Mouse (Mus musculus) inflammation-experienced regulatory T-cells, adult 6 months (primary cell): Measurements from ENCODE around the gene D5Ertd579e. TPM values are rescaled to one million over a fixed set of nuclear protein-coding genes. Genes with fewer than 3 reads are reported as not detected.
A peak's percentile ranks its signal among the peaks of the same experiment; 100 is the strongest.
"Not testable (repeated sequence)": the region's sequence is repeated elsewhere in the genome, so short reads cannot be mapped to it uniquely, and the experiment has no call there.

Source experiments
- ATAC-seq: one replicate; pipeline ENCODE4 v1.8.0; 2017
- polyA plus RNA-seq, 3 experiments: library from polyadenylated mRNA; unstranded; fragments of 100-300 nt; shearing (Covaris generic); gene quantifications; one replicate each; pipeline ENCODE4 v1.2.1; 2017

The D5Ertd579e gene
- polyA plus RNA-seq, 3 experiments from 2014 or later: 18.2 to 32.6 (median 28.6) TPM

DNA sequence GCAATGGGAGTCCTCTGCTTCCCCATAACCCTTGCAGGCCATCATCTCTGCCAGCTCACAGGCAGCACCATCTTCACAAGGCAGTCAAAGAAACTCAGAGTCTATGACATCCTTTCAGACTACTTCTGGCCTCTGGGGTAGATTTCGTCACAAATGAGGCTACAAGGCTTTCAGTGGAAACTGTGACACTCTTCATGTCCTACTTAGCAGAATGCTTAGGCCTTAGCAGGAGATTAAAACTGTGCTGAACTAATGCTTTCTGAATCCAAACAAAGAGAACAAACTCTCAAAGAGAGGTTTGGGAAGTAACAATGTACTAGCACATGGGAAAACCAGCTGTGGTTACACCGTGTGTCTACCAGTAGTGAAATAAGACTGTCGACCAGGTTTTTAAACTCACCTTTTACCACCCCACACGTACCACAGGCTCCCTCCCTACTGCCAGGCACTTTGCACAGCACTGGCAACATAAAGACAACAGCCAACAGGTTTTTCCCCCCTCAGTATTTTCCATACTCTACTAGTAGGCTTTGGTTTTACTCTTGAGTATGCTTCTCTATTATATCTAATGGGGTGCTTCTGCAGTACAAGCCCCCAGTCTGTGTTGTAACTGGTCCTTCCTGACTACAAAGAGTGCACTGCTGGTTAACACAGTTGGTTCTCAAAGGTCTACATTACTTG lies 15.8 kb downstream of the D5Ertd579e start:
- ATAC-seq: peak; percentile 83

DNA sequence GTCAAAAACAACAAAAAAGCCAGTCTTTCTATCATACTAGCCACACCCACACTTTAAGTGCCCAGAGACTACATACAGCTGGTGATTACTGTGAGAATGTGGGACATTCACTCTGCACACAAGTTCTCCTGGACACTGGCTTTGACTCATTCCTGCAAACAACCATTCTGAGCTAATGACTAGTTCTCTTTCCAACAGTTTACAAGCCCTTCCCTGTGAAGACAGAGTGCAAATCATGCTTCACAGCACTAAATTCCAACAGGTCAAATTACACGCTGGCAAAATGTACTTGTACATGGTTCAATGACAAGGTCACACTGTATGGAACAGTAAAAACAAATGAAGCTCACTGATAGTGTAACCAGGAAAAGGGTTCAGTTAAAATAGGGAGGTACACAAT lies 17.0 kb downstream of the D5Ertd579e start:
- ATAC-seq: no peak

DNA sequence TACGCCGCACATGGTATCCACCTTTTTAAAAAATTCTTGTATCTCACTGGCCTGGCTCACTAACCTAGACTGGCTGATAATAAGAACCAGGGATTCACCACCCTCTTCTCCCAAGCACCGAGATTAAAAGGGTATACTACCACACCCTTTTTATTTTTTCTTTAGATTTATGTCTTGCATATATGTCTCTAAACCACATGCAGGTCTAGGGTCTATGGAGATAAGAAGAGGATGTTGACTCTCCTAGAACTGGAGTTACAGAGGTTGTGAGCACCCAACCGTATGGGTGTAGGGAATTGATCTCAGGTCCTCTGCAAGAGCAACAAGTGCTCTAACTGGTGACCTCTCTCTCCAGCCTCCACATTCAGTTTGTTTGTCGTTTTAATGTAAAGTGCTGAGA lies 17.9 kb downstream of the D5Ertd579e start:
- ATAC-seq: no peak

GRCm38 (mm10) chr5:36675466-36675865 lies 20.4 kb downstream of the D5Ertd579e start:
- no peak for ATAC-seq

- ATAC-seq: no peak
Measured at GRCm38 (mm10) chr5:36674658-36675433, 21.0 kb downstream of the D5Ertd579e start.

DNA sequence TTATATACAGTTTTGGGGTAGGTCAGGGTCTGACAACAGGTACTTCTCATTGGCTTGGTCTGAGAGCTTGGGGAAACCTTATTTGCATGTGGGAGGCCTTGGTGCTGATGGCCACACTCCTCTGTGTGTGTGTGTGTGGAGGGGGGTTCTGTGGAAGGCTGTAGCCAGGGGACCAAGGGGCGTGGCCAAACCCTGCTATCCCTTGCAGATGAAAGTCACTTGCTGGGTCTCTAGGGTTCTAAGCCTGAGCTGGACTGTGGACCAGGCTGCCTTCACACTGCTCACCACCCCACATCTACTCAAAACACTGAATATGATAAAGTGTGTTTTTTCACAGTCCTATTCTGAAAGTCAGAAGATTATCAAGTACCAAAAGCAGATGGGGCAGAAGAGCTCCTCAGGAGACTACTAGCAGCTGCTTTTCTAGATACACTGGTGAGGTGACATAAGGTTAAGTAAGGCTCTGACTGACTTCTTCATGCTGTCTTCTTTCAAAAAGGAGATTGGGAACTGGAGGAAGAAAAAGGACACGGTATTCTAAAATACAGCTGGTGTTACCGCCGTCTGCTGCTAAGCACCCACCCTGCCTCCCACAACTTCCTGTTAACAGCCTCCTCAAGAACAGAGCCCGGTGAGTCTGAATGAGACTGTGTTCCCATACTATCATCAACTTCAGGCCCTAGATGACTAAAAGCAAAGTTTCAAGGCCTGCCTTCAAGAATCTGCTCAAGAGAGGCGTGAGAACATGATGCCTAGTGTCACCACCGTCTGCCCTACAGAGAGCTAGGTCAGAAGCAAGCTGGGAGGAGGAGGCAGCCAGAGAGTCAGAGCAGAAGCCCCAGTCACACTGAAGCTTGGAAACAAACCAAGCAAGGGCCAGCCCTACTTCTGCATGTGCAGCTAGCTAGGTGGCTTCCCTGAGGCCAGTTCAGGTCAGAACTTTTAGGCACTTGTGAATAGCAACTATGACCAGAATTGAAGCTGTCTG lies 26.5 kb downstream of the D5Ertd579e start:
- peak; percentile 79 for ATAC-seq

GRCm38 (mm10) chr5:36668572-36668971 lies 27.3 kb downstream of the D5Ertd579e start:
- peak; percentile 25 for ATAC-seq

GRCm38 (mm10) chr5:36667986-36668385 lies 27.8 kb downstream of the D5Ertd579e start:
- ATAC-seq: not testable (repeated sequence)

- ATAC-seq: no peak
Measured at GRCm38 (mm10) chr5:36667165-36667564, 28.7 kb downstream of the D5Ertd579e start.

DNA sequence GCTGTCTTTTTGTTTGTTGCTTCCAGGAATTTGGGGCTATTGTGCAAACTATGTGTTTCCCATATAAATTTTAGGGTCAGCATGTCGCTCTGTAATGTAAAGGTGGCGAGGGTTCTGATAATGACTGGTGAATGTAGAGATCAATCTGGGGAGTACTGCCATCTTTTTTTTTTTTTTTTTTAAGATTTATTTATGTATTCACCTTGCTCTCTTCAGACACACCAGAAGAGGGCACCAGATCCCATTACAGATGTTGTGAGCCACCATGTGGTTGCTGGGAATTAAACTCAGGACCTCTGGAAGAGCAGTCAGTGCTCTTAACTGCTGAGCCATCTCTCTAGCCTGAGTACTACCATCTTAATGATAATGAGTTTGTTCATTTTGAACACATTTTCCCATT lies 29.1 kb downstream of the D5Ertd579e start:
- not testable (repeated sequence) for ATAC-seq

GRCm38 (mm10) chr5:36663329-36663728 lies 32.5 kb downstream of the D5Ertd579e start:
- no peak for ATAC-seq

- not testable (repeated sequence) for ATAC-seq
Measured at GRCm38 (mm10) chr5:36660977-36661760, 34.7 kb downstream of the D5Ertd579e start.

- ATAC-seq: no peak
Measured at GRCm38 (mm10) chr5:36625612-36626011, 70.2 kb downstream of the D5Ertd579e start.

DNA sequence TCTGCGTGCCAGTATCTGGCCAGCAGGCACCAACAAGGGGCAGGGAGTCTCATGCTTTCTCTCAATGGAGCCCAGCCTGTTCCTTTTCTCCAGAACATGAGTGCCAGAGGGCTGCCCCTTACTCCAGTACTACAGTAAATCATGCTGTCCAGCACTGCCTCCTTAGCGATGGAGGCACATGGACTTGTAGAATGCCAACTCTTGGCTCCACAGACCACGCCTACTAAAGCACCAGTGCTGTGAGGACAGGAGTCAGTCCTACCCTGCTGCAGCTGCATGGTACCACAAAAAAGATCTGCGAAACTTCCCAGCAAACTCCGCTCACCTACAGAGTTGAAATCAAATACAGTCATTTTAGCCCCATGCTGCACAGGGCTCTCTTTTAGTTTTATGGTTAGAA lies 72.2 kb downstream of the D5Ertd579e start:
- ATAC-seq: no peak

DNA sequence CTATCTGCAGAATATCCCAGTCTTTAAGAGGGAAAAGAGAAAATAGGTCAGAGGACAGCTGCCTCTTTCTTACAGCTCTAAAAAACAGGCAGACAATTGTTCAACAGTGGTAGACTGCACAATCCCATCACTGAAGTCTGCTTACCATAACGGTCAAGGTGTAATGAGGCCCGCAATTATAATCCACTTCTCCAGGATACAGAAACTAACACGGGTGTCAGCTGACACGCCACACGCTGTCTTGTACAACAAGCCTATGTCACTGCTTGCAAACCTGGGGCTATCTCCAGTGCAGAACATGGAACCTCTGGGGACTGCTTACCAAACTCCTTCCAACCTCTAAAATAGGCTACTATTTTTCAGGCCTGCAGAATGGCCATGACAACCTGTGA lies 74.8 kb downstream of the D5Ertd579e start:
- no peak for ATAC-seq

- ATAC-seq: no peak
Measured at GRCm38 (mm10) chr5:36620409-36621057, 75.3 kb downstream of the D5Ertd579e start.

DNA sequence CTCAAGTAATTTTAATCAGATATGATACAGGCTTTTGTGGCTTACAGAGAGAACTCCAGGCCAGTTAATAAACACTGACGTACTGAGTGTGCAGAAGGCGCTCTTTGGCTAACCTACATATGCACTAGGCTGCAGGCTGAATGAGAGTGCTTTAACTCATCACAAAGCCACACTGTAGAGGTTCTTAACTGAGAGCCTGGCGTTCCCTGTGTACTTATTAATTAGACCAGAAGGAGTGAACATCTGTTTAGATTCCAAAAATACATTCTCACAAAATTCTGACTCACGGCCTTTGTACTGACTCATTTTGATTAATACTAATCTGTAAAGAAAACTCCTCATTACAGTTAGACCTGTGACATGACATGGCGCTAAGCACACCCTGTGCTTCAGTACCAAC lies 76.9 kb downstream of the D5Ertd579e start:
- no peak for ATAC-seq

DNA sequence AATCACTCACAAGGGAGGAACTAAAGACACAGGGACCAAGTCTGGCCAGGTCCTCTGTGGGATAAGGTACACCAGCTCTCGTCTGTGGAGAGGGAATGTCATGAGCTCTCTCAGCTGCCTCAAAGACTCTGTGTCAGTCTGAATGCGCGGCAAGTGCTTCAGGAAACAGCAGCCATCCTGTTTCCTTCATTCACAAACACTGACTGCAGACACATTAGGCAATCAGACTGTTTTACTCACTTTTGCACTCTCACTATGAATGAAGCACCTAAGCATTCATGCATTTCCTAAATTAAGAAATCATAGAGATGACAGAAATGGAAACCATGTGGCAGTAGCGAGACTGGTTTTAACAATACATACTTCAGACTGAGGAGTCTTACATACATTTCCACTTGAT lies 77.5 kb downstream of the D5Ertd579e start:
- ATAC-seq: no peak

GRCm38 (mm10) chr5:36614124-36614523 lies 81.7 kb downstream of the D5Ertd579e start:
- no peak for ATAC-seq

DNA sequence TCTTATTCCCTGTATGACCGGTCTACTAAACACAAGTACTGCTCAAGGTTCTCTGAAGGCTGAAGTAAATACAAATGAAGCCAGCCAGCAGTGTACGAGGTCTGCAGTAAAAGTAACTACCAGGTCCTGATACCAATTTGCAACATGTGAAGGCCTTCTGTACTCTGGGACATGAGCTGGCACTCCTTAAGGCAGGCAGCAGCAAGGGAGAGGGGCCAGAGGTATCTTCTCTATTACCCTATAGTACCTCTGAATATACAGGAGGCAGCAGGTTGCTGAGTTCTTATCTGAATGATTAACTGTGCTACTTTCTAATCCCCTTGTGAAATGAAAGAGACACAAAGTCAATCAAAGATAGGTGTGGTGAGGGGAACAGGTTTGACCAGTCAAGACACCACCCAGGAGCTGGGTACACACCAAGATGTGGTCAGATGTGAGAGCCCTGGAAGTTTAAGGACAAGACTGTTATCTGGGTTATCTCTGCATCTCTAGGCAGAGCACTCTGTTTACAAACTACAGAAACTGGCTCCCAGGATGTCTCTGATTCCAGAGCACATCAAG lies 86.8 kb downstream of the D5Ertd579e start:
- ATAC-seq: no peak

- ATAC-seq: peak; percentile 60
Measured at GRCm38 (mm10) chr5:36603031-36603430, 92.8 kb downstream of the D5Ertd579e start.
